Mouse (Mus musculus) left cerebral cortex, postnatal 4 days (tissue): ENCODE results near the gene 1700080O16Rik. TPM values are rescaled to one million over a fixed set of nuclear protein-coding genes. Genes with fewer than 3 reads are reported as not detected.
A peak's percentile ranks its signal among the peaks of the same experiment; 100 is the strongest.

Source experiments
- DNase-seq: peaks from one replicate; pipeline ENCODE4 v3.0.0-alpha.2; 2022
- intact Hi-C: fragments of 180-260 bp; cut with DNase I; formaldehyde crosslinking; loops from one replicate; pipeline ENCODE4 v1.15.1; 2025
- total RNA-seq, 2 experiments: library from RNA; stranded (reverse); gene quantifications; 2 replicates each; pipeline ENCODE4 v1.2.3; 2021

The 1700080O16Rik gene
- not detected for total RNA-seq

GRCm38 (mm10) chrX:51972672-51973071 lies at the start of gene 1700080O16Rik:
Gene 1700080O16Rik, minus strand, starts transcription at chrX:51972772.
- DNase-seq: no peak
- intact Hi-C loops: no loop called here

GRCm38 (mm10) chrX:52017660-52018059 lies 45.1 kb upstream of the 1700080O16Rik start:
- intact Hi-C loops: no loop called here

GRCm38 (mm10) chrX:52000072-52000471 lies 27.5 kb upstream of the 1700080O16Rik start:
- no peak for DNase-seq
- intact Hi-C loops: no loop called here

More at GRCm38 (mm10) chrX:52017660-52018059, 45.1 kb upstream of the 1700080O16Rik start:
- DNase-seq: peak; percentile 6

- DNase-seq: no peak
- intact Hi-C loops: no loop called here
These were observed 26.9 kb upstream of the 1700080O16Rik start for GRCm38 (mm10) chrX:51999426-51999825.

GRCm38 (mm10) chrX:51976361-51976760 lies 3.8 kb upstream of the 1700080O16Rik start:
- intact Hi-C loops: no loop called here

GRCm38 (mm10) chrX:51974618-51975017 lies 2.0 kb upstream of the 1700080O16Rik start:
- intact Hi-C loops: no loop called here
- no peak for DNase-seq

More at GRCm38 (mm10) chrX:51976361-51976760, 3.8 kb upstream of the 1700080O16Rik start:
- DNase-seq: no peak

- DNase-seq: peak; percentile 2
- intact Hi-C loops: no loop called here
These were observed 24.5 kb downstream of the 1700080O16Rik start for GRCm38 (mm10) chrX:51948071-51948470.

GRCm38 (mm10) chrX:51938076-51938475 lies 34.5 kb downstream of the 1700080O16Rik start:
- DNase-seq: no peak
- intact Hi-C loops: no loop called here

GRCm38 (mm10) chrX:51919091-51919490 lies 53.5 kb downstream of the 1700080O16Rik start:
- no peak for DNase-seq
- intact Hi-C loops: no loop called here

Other genes with a start within 250 kb of the 1700080O16Rik start
- gene Usp26, start 171.5 kb downstream of the 1700080O16Rik start, total RNA-seq: not detected
- gene Gpc4, start 192.5 kb upstream of the 1700080O16Rik start, total RNA-seq: 10 to 100 TPM; 17.5 to 18.6 TPM